Mouse (Mus musculus): ENCODE results near the gene Ankmy2. TPM values are rescaled to one million over a fixed set of nuclear protein-coding genes. Genes with fewer than 3 reads are reported as not detected.

Ankmy2 gene
- polyA plus RNA-seq, 2 experiments from 2014 or later: 47.9 to 53.4 TPM

DNA sequence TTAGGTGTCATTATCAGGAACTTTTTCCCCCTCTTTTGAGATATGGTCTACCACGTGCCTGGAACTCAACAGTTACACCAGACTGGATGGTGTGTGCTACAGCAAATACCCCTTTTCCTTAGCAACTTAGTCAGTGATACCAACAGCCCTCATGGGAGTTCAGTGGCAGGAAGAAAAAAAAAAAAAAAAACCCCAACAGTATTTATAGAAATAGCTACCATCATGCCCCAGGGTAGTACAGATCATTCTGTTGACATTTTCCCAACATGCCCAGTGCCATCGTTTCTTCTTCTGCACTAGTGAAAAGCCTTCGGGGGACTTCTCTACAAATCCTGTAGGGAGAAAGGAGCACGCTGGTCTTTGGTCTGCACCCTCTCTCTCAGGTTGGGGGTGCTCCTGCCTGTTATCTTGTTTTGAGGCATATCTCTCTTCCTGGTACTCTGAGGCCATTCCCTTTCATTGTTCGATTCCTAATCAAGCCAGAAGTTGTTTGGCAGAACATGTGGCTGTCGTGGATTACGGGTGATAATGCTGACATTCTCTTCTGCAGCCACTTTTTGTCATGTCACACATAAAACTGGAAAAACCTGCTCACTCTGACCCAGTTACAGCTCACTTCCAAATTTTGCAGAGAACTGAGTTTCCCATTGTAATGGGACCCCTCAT lies 7.3 kb downstream of the Ankmy2 start:
- ATAC-seq: no peak

DNA sequence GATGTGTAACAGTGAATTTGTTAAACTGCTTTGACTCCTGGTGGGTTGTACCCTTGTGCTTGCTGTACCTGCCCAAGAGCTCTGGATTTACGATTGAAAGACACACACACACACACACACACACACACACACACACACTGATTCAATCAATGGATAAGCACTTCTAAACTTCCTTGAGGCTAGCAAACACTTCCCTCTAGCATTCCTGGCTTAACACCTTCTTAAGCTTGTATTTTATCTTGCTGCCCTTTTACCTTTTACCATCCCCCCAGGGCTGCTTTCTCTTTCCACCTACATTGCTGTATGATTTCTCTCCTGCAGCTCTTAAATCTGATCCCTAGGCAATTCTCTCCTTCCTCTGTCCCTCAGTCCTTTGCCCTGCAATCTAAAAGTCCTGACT lies 8.4 kb downstream of the Ankmy2 start:
- no peak for ATAC-seq

DNA sequence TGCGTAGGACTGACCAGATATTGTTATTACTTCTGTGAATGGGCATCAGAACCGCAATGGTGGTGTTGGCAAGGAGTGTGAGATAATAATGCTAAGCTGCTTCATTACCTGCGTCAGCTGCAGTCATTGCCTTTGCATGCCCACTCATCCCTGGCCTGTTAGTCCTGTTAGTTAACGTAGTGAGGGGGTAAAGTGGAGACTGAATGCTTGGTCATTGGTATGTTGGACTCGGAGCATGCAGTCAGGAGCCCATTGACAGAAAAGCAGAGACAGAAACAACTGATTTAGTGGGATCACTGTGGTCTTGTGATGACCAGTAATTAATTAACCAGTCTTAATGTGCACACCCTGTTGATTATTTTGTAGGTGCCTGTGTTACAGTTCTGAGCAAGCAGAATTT lies 20.3 kb downstream of the Ankmy2 start:
- ATAC-seq: no peak

DNA sequence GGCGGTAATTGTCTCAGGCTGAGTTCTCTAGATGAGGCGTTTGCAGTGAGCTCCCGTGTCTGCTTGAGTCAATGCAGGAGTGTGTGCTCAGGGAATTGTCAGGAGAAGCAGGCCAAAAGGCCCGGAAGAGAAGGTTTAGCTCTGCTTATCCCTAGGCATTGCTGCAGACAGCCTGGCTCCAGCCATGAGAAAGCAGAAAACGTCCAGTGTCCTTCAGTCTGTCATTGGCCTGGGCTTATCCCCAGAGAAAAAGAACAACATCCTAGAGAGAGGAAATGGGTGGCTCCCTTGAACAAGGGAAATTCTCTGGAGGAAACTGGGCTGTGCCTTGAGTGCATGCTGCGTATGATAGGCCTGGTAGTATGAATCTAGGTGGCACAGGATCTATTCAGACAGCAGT lies 25.7 kb downstream of the Ankmy2 start:
- ATAC-seq: no peak

DNA sequence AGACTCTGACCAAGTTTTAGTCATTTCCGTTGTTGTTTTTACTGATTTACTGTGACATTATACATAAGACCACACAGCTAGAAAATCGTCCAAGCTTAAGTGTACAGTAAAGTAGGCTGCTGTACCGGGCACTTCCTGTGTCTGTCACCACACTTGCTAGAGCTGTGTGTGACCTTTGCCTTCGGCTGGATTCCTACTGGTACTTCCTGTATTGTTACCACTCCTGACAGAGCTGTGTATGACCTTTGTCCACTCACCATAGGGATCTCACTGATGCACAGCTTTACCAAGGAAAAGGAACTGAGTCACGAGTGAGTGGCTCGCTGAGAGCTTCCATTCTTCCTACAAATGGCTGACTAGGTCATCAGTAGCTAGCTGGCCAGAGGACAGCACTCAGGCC lies 30.2 kb downstream of the Ankmy2 start:
- ATAC-seq: peak; percentile 33

DNA sequence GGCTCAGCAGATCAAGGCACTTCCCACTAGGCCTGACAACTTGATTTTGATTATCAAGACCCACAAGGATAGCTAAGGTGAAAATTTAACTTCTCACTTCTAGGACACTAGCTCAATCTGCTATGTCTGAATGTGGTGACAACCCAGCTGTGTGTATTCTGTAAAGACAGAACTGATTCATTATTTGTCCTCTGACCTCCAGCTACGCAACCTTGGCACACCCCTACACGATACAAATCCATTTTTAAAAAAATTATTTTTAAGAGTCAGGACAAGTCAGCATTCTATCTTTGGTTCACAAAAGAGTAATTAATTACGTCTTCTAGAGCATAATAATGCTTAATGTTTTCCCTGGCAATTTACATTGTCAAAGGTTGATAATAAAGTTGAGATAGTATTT lies 32.7 kb downstream of the Ankmy2 start:
- ATAC-seq: no peak

DNA sequence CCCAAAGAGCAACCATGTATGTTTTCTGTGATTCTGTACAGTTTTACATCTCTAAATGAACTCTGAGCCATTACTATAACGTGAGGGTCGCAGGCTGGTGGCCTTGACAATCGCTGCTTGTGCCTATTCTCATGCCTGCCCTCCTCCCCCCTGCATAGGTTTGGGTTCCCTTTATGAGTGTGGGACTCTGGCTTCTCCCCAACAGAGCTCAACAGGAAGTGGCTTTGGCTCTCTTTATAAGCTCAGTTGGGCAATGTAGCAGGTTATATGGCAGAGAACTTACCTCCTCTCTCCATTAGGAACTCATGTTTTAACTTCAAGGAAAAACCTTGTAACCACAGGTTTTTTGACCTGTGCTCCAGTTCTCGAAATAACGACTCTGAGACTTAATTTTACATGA lies 33.4 kb downstream of the Ankmy2 start:
- peak; percentile 84 for ATAC-seq

DNA sequence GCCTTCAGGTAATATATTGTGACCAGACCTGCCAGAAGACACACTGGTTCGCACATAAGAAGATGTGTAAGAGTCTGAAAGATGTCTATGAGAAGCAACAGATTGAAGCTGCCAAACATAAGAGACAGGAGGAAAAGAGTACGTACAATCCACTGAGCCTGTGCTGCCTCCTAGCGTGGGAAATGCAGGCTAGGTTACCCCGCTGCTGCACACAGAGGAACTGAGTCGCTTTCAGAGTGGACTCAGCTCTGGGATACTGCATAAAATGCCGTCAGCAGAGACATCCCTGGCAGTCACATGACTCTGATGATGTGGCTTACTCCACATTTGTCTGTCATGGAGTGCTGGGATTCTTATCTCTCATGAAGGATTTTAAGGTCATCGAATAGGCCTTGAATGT lies 38.1 kb downstream of the Ankmy2 start:
- no peak for ATAC-seq

DNA sequence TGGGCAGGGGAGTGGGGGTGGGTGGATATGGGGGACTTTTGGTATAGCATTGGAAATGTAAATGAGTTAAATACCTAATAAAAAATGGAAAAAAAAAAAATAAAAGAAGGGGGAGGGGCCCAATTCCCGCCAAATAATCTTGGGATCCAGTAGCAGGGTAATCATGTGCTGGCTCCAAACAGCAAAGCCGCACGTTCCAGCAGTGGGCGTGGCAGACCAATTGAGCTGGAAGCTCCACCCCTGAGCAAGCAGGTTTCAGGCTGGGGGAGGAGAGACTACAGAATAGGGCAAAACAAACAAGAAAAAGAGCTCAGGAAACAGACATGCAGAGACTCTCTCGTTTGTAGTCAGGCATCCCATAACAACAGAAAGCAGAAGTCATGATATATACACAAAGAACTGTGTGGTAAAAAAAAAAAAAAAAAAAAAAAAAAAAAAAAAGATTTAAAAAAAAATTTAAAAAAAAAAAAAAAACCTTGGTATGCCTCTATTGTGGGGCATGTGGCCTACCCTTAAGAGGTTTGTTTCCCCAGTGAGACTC lies 48.7 kb downstream of the Ankmy2 start:
- peak; percentile 75 for ATAC-seq

DNA sequence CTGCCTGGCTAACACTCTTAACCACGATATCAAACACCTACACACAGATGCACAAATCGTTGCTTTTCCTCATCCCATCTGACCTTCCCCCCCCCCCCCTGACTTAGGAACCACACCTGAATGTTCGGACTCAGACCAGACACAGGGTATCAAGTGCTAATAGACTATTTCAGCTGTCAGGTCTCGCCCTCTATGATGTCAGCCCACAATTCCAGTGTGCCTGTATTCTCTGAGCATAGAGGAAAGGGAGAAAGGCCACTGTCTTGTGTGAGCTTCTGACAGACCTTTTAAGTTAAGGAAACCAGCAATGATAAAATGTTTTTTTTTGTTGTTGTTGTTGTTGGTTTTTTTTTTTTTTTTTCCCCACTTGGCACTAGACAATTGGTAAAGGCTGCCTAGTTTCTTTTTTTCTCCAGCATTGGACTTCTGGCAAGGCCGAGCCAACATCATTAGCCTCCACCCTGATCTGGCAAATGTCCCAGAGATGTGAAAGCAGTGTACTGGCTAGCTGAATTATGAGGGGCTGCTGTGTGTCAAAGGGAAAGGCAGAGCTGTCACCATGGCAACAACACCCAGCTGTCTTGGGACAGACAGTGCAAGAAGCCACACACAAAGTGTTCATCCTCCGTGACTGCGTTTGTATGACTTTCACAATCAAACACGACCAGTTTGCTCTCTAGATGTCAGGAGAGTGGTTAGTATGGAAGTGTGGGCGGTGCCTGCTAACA lies 50.3 kb downstream of the Ankmy2 start:
- ATAC-seq: peak; percentile 34

DNA sequence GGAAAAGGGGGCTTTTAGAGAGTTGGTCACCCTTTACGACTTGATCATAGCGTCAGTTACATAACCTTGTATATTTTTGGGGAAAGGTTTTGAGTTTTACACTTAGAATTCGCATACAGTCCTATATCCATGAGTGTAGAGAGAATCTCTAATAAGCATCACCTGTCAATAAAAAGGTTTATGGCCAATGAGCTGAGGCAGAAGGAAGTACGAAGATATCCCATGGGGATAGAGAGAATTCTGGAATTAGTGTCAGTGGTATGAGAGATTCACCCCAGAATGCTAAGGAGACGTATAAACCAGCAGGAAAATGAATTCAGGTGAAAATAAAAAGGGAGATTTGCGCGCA lies 50.9 kb downstream of the Ankmy2 start:
- ATAC-seq: no peak

DNA sequence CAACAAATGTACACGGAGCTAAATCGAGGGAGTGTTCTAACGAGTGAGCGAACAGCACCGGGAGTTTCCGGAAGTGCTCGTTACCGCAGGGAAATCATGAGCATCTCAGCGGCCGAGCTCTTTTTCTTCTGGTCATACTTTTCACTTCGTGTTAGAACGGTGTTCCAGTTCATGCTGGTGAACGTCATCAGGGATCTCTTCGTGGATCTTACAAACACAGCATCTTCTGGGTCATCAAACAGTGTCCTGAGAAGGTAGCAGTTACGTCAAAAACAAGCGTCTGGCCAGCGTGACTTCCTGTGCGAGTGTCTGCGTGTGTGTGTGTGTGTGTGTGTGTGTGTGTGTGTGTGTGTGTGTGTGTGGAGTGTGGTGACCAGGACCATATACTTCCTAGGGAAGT lies 51.5 kb downstream of the Ankmy2 start:
- no peak for ATAC-seq

DNA sequence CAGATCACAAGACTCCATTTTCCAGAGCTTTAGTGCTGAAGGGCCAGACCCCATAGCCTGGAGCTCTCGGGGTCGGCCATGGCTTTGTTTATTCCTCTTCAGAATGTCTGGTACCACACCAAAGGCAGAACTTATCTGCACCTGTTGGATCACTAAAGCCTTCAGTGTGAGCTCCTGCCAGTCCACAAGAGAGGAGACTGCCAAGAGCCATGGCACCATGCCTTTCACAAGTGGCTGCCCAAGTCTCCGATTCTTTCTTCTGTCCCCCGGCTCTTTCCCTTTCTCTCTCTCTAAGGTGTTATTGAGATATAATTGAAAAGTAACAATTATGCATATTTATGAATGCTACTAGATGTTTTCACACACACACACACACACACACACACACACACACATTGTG lies 53.2 kb downstream of the Ankmy2 start:
- no peak for ATAC-seq

DNA sequence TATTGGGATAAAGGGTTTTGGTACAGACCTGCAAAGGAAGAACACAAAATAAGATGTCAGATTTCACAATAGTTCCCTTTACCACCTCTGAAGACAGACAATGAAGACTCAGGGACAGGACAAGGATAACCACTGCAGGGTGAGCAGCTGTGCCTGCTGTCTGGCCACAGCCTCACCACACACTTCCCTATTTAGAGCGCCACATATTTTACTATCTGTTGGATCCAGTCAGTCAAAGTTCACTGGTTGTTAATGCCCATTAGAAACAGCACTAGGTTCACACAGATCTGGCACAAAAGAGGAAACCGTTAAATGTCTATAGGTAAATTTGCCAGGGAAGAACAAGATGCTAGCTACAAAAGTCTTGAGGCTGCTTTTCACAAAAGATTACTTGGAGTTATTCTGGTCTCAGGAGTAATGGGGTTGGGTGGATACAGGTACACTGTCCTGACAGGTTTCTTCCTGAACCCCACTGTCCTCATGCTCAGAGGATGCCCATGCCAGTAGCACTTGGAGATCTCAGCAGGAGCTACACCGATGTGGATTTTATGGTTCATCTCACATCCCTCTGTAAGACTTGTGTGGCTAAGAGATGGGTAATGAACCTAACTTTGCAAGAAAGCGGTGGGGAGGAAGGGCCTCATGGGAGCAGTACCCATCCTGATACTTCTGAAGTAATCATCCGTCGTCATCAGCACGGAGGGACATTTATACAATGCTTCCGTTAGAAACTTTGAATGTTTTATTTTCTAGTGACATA lies 57.7 kb downstream of the Ankmy2 start:
- ATAC-seq: no peak

DNA sequence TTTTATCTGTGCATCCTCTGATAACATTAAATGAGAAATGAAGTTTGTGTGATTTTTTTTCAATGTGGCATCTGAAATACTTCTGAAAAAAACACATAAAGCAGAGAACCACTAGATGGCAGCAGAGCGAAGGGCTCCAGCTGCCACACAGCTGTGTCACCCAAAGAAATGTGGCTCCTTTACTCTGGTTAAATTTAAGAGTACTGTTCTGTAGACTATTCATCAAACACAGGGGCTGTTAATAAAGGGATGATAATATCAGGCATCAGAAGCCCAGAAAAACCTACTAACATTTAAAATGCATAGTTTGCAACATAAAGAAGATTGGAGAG lies 58.2 kb downstream of the Ankmy2 start:
- peak; percentile 60 for ATAC-seq

DNA sequence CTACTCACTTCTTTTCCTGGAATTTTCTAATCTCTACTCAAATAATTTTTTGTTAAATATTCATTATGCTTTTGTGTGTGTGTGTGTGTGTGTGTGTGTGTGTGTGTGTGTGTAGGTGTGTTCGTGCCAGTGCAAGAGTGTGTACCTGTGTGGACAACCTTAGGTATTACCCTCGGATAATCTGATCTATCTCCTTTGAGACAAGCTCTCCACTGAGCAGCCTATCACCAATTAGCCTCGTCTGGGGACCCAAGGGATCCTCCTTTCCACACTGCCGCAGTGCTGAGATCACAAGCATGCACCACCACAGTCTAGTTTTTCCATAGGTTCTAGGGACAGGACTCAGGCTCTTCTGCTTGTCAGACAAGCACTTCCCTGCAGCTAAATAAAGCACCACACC lies 59.3 kb downstream of the Ankmy2 start:
- no peak for ATAC-seq

DNA sequence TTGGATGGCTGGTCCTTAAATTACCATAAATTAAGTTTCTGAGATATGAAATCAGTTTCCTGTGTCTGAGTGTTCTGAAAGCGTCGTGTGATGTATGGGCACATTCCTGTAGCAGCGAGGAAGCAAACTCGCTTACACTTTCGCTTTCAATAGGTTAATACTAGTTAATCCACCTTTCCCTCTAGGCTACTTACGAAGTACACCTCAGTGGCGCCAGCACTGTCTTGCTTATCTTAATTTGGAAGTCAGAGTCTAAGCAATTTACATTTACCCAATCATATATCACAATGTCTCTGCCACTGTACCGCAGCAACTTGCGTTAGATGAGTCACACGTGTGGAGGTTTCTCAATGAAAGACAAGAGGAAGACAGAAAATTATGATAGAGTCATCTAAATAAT lies 60.0 kb downstream of the Ankmy2 start:
- peak; percentile 87 for ATAC-seq

DNA sequence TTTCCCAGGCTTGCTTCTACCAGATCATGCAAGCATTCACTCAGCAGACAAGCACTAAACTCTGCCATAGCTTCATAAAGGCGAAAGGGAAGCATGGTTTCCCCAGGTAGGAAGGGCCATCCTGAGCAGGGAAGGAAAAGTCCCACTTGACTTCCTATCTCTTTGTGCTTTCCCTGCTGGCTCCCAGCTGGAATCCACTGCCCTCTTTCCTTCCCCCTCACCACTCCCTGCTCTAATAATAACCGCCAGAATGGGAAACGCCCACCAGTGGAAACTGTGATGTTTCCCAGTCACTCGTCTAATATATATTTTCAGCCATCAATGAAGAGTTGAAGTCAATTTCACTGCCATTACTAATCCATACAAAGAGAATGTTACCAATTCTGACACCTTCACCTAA lies 67.5 kb downstream of the Ankmy2 start:
- no peak for ATAC-seq

DNA sequence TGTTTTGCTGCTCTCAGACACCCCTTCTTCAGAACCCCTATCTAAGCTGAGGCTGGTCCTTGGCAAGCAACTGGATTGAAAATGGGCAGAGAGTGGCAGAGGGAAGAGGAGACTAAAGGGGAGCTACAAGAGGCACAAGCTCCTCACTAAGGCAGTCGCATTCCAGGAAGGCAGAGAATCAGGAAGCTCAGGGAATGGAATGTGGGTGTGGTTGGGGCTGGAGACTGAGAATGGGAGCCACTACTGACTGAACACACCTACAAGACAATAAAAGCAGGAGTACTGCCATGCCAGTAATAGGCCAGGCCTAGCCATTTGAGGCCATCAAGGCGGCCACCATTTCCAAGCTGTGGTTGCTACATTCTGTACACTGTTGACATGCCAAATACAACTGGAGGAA lies 74.5 kb downstream of the Ankmy2 start:
- no peak for ATAC-seq

DNA sequence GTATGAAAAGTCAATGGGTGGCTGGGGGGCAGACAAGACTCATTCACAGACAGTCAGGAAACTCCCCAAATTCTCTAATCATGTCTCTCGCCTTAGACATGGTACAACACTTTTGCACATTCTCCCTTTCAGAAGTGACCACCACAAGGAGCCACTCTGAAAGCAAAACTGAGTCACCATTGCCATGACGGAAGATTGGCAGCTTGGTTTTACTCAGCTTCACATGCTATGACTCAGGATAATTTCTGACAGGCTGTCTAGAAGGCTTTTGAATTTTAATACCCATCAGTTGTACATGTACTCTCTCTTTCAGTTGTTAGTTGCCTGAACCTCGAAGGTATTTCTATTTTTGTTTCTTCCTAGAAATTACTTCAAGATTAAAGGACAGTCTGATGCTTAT lies 84.3 kb downstream of the Ankmy2 start:
- peak; percentile 29 for ATAC-seq

All from CD4-positive, CD25-positive, alpha-beta regulatory T cell, adult 4 months (primary cell).